Mouse (Mus musculus) adrenal gland, postnatal 4 days (tissue): ENCODE data around the gene Eddm3b. TPM values are rescaled to one million over a fixed set of nuclear protein-coding genes. Genes with fewer than 3 reads are reported as not detected.

Experiments
- DNase-seq, 2 experiments: peaks; one replicate each; pipeline ENCODE4 v3.0.0; 2021 to 2022; ENCODE audit warnings: low spot score in 2 of 2, mixed read lengths in 2 of 2
- total RNA-seq, 2 experiments: library from RNA; stranded (reverse); gene quantifications; 2 replicates each; pipeline ENCODE4 v1.2.3; 2021

Eddm3b gene
- total RNA-seq, 2 experiments from 2014 or later: 0.28 TPM; not detected in 1

DNA sequence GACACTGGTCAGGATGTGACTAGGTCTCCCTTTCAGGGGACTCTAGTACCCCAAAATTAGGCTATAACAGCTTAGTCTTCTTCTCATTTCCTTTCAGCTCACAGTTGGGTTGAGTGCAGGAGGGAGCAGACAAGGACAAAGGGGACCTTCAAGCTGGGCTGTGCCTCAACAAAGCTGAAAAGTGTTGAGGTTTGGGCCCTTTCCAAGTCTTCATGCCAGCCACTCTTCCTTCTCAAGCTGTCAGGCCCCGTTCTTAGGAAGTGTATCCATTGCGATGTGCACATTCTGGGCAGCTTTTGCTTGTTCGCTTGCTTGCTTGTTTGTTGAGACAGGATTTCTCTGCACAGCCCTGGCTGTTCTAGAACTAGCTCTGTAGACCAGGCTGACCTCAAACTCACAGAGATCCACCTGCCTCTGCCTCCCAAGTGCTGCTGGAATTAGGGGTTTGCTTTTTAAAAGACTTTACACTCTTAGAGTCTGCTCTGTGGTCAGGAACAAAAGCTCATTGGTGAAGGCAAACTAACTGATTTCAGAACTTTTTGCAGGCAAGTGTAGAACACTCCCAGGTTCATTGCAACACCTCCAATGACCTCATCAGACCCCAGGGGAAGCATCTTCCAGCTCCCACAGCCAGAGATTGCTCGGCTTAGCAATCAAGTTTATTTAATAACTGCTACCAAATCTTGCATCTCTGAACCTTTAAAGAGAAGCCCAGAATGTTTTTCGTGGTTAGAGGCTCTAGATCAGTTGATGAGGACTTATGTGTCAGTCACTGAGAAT is 19.9 kb upstream of the Eddm3b start:
- DNase-seq: no peak

DNA sequence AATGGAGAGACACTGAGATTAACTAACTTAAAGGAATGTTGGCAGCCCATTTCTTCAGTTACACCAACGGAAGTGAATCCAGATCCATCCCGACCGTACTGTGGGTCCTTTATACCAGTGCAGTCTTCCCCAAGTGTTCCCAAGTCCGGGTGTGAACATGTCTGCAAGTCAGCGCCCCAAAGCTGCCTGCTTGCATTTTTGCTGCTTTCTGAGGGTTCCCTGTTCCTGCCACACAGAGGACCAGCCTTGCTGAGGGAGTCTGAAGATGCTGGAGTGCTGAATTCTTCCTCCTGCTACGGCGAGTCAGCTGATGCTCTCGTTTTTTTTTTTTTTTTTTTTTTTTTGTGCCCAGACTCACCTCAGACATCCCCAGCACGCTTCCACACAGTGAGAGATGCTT is 19.3 kb upstream of the Eddm3b start:
- DNase-seq: no peak

DNA sequence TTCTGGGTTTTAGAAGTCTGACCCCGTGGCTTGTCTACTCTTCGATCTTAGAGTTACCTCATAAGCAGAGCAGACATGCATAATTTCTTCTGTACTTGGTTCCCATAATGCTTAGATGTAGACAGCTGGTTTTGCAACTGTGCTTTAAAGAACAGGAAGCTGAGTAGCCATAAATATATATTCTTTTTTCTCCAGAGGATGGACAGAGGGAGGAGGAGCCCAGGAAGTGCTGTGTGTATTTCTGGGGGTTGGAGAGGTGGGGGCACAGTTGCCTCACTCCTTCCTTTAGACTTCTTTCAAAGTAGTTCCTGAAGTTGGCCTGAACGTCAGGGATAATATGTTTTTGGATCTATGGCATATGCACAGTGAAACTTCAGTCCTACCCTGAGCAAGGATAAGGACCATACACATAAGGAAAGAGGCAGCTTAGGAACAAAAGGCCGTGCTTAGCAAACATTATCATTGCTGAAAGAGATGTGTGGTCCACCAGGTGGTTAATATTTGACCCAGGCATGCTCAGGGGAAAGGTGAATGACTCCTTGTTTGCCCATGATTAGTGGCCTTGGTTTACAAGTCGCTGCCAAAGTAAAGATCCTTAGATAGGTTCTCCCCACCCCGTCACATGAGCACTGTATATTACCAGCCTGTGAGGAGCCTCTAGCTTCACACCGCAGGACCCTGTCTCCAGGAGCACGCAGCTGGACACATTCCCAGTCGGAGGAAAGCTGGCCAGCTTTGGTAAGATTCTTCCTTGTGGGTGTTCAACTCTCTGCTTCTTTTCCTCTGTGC is 18.3 kb upstream of the Eddm3b start:
- no peak for DNase-seq

DNA sequence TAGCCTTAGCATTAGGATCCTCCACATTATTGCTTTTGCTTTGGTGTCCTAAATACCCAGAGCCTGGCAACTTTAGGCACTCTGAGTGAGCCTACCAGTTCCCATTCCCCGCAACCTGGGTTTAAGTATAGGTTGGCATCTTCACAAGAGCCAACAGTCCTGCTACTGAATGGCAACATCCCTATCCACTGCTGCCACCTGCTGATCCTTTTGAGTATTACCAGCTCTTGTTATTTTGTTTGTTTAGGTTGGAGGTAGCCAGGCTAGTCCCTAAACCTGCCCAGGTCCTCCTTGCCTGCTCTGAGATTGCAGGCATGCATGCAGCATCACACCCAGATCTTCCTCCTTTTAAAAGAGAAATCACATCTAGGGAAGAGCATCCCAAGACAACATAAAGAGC is 15.9 kb upstream of the Eddm3b start:
- peak; percentile 43 to 52 for DNase-seq

DNA sequence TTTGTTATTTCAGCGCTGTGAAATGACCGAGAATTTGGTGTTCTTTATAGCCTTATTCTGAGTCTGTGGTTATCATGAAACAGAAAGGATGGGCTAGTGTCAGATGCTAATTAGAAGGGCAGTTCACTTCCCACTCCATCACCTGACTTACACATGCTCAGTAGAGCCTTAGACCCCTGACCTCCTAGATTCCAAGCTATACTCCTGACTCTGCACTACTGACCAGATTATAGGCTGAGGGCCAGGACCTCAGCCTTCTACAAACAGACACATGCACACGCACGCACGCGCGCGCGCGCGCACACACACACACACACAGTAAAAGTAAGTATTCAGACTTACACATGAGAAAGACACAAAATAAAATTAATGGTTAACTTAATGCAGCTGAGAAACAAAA is 15.3 kb upstream of the Eddm3b start:
- DNase-seq: no peak

DNA sequence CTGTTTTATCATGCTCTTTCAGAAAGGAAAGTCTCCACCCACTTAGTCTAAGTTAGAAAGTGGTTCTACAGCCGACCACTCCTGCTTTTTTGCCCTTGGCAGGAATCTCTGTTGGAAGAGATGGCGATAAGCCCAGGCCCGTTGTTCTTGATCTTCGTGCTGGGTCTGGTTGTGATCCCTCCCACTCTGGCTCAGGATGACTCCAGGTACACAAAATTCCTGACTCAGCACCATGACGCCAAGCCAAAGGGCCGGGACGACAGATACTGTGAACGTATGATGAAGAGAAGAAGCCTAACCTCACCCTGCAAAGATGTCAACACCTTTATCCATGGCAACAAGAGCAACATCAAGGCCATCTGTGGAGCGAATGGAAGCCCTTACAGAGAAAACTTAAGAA is 12.9 kb upstream of the Eddm3b start:
- no peak for DNase-seq

DNA sequence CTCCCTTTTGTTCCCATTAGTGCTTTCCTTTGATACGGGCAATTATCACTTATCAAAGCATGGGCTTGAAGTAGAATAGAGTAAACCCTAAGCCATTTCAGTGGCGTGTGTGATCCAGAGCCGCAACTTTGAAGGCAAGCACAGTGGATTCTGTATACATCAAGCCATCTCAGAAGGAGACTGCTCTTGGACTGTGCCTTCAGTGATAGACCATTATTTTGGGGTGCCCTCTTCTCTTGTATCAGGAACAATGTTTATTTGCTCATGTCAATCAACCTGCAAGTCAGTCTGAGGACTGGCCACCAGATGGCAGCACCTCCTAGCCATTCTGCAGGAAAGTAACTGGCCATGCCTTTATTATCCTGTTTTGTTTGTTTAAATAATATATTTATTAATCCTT is 11.0 kb upstream of the Eddm3b start:
- DNase-seq: peak in 1 of 2 experiments; percentile 21

DNA sequence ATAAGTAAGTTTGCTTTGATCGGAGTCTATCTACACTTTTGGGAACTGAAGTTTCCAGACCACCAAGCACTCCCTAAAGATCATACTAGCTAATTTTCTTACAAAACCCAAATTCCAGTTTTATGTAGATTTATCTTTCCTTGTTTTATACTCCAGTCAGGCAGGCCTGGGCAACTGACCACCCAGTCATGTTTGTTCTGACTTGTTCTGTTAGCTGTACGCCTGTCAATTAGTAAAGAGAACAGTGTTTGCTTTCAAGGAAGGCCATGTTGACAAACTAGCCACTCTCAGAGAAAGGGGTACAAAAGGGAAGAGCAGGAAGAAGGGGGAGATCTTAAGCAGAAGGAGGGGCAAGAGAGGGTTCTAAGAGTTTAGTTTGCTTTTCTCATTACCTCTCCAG is 9.9 kb upstream of the Eddm3b start:
- no peak for DNase-seq

DNA sequence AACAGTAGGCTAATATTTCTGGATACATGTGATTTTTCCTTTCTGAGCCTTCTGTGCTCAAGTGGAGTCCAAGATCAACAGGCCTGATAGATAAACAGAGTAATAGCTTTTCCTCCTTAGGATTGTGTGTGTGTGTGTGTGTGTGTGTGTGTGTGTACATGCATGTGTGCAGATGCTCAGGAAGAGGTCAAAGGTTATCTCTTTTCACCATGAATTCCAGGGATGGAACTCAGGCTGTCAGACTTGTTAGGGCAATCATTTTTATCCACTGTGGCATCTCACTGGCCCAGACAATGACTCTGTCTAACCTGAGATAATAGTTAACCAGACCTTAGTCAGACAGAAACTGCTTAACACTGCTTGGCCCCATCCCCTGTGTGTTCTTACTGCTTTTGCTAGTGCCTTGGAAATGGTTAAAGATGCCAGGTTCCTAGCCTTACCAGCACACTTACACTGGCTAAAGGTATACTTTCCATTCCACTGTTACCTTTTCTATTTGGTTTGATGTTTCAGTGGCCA is 7.7 kb upstream of the Eddm3b start:
- no peak for DNase-seq

DNA sequence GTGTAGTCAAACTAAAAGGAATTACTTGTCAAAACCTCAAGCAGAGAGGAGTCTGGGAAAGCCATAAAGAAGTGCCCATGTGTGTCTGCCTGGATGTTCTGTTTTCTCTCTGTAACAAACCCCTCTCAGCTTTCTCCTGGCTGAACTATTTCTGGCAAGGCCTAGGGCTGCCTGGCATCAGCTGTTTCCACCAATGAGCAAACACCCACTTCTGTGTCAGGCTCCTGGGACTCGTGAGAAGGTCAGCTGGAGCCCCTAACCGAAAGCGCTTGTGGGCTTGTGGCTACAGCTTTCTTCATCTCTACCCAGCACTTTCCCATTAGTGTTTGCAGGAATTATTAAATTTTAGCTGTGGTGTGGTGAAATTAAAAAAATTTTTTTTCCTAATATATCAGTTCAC is 2.3 kb upstream of the Eddm3b start:
- DNase-seq: no peak

DNA sequence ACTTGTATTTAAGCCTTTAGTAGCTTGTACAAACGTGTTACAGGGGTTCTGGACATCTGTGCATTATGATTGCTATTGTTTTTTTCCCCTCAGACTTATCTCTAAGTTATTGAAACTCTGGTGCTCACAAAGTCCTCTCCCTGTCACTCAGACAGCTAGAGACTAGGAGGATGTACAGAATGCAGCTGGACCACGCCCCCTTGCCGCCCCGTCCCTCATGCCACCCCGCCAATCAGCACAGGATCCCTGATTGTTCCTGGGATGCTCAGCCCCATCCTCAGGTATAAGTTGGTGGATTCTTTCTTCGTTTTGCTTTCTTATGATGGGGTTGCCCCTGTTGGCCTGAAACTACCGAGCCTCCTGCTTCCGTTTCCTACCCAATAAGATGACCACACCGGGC is 750 bp upstream of the Eddm3b start:
- DNase-seq: no peak

DNA sequence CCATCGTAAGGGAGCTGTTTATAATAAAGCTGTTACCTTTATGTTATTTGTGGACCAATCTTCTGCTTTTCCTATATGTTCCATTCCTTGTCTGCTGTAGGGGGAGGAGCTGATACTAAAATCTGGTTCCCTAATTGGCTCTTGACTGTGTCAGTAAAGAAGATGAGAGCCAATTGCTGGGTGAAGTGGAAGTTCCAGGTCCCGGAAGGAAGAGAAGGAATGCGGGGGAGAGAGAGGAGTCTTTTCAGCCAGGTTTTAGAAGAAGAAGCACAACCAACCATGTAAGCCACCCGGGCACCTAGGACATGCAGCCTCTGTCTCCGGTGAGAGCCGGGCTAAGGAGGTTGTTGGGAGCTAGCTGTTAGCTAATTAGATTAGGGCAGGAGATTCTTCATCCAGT is 11.5 kb downstream of the Eddm3b start:
- no peak for DNase-seq

DNA sequence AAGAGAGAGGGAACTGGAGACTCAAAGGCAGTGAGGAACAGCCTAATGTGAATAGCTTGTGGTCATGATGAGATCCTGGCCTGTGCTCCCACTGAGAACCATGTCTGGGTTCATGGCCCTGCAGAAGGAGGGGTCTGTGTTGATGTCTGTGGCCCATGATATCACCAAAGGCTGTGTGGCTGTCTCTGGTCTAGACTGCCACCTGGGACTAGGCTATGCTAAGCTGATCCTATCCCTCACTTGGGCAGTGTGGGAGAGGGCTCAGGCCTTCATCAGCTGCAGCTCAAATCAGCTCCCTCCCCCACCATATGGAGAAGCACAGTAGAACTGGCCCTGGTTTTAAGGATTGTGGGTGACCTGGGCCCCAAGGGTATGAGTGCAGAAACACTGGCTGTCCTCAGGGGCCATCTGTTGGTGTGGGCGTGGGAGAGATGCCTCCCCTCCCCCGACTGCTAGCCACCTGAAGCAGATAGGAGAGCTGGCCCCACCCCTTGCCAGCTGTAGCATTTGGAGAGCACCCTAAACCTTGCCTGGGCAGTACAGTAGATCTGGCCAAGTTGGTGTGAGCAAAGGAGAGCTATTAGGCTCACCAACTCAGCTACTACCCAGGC is 13.5 kb downstream of the Eddm3b start:
- DNase-seq: no peak

DNA sequence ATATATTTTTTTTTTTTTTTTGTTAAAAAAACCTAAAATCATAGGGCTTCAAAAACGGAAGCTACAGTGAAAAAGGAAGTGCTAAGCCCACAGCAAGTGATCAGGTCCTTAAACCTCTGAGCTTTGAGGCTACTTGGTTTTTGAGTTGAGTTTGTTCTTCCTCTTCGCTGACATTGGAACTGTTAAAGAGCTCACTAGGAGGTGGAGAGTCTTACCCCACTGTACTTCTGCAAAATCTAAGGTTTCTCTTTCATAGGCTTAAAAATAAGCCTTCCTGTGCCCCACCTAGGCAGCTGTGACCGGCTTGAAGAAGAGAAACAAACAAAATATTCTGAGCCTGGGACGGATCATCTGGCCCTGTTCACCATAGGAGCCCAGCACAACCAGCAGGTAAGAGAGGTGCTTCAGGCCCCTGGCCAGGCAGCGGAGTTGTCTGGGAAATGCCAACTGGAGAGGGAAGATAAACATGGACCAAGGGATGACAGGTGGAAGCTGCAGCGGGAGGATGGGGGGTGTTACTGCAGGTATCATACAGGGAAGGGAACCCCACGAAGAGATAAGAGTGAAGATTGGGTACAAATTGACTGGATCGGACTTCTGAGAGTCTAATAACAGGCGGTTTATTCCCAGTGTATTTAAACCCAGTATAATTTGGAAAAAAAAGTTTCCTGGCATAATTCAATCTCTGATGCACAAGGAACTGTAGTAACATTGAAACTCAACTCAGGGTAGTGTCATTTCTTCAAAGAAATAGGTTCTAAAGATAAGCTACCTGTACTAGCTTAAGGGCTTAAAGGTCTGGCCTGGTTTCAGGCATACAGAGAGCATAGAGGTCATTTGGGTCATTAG is 14.8 kb downstream of the Eddm3b start:
- no peak for DNase-seq

DNA sequence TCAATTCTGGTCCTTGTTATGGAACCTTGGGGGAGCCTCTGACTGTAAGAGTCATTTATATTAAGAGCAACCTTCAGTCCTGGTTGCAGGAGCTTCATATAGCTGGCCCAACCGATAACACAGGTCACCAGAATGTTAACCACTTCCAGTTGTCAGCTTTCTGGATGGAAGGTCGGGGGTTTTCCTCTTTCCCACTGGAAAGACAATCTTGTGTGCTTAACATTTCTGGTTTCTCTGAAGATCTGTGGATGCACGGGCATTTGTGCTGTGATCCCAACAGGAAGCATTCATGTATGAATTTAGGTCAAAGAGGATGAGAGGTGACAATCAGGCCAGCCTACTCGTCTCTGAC is 15.4 kb downstream of the Eddm3b start:
- no peak for DNase-seq

DNA sequence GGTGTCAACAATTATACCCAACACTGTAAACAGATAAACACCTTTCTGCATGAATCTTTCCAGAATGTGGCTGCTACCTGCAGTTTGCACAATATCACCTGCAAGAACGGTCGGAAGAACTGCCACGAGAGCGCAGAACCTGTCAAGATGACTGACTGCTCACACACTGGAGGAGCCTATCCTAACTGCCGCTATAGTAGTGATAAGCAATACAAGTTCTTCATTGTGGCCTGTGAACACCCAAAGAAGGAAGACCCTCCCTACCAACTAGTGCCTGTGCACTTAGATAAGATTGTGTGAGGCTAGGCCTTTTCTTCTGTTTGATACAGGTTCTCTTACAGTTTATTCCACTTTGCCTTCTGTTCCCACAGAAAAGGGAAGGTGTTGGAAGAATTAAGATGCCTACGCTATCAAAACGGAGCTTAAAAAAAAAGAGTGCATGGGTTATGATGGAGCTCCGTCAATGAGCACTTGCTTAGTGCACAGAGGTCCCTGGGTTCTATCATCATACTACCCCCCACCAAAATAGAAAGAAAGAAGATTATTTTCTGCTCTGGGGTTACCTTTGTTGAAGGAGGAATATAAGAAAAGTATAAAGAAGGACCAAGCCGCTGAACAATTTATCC is 16.2 kb downstream of the Eddm3b start:
- no peak for DNase-seq

DNA sequence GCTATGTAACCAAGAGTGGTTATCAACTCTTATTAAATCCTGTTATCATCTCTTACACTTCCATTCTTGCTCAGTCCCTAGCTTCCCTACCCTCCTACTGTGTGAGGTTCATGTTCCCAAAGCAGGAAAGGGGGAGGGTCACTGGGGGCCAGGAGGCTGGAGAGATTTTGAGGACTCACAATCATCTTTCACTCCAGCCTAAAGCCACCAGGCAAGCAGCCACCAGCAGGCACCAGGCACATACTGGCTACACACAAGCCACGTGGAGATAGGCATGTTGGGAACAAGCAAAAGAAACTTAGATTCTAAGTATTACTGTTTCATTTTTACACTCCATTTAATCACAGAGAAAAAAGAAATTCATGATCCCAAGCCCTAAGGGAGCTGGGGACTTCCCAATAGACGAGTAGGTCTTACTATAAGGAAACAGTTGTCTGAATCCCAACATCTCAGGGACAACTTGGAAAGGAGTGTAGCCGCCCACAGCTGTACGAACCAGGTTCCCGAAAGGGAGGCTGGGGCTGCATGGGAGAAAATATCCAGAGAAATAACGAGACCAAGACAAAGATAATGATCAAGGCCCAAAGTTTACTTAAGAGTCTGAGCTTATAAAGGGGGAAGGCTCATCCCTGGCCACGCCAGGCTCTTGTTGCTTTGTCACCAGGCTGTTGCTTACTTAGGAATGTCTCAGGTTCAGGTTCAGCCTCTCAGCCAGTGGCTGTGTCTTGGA is 17.0 kb downstream of the Eddm3b start:
- no peak for DNase-seq

DNA sequence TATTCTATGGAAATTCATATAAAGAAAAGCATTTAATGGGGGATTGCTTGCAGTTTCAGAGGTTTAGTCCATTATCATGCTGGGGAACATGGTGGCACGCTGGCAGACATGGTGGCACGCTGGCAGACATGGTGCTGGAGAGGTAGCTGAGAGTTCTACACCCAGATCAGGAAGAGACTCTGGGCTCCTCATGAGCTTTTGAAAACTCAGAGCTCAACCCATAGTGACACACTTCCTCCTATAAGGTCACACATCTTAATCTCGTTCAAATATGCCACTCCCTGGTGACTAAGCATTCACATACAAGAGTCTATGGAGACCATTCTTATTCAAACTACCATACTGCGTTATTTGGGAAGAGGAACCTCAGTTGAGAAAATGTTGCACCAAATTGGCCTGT is 18.1 kb downstream of the Eddm3b start:
- no peak for DNase-seq

DNA sequence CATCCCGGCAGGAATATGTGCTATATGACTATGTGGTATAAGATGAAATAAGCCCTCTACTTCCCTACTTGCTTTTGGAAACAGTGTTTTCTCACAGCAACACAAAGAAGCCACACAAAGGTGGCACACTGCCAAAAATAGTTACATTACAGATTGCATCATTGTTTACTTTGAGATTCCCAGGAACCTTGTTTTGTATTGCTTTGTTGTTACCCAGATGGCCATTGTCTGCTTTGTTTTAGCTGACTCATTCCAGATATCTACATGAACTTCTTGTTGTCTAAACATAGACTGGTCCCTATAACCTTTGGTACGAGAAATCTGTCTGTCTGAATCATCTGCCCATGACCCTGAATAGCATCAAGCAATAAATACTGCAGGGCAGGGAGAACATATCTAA is 26.1 kb downstream of the Eddm3b start:
- no peak for DNase-seq

DNA sequence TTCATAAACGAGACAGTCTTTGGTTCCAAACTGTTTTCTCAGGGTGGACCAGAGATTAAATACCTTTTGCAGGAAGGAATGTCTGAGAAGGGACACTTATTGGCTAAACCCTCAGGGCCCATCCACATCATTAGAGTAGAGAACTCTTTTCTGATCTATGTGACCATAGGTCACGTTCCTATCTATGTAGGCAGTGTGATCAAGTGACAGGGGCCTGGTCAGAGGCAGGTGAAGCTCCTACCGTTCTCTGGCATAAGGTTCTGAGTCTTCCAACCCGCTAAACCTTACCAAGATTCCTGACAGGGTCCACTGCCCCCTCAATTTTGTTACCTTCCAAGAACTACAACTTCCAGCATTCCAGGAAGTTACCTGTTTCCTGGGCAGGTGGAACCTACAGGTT is 27.9 kb downstream of the Eddm3b start:
- no peak for DNase-seq
